Mouse (Mus musculus): ENCODE measurements at regions not wholly inside any gene's neighbourhood (a gene's known extent, or its start where the extent isn't known, plus 50 kb on each side); places are given as distances from the start of the nearest gene placed in this dataset.
A peak's percentile ranks its signal among the peaks of the same experiment; 100 is the strongest.

- peak; percentile 55; the same call in 1 of the 2 replicates for TF ChIP-seq CTCF (IDR thresholded peaks at IDR 0.05; ENCODE audit: control insufficient read depth, insufficient read depth, insufficient replicate concordance, low read depth, low read length)
- TF ChIP-seq POLR2A (IDR thresholded peaks at IDR 0.05; ENCODE audit: control insufficient read depth, low read depth, low read length): no peak
These were observed 74.6 kb upstream of the Fermt1 start for GRCm38 (mm10) chr2:133020173-133020837.

Measured in testis, adult 2 months (tissue).